Mouse (Mus musculus): ENCODE measurements around the gene Cdc16.
"Not testable (repeated sequence)": the region's sequence is repeated elsewhere in the genome, so short reads cannot be mapped to it uniquely, and the experiment has no call there.

Cdc16 gene

DNA sequence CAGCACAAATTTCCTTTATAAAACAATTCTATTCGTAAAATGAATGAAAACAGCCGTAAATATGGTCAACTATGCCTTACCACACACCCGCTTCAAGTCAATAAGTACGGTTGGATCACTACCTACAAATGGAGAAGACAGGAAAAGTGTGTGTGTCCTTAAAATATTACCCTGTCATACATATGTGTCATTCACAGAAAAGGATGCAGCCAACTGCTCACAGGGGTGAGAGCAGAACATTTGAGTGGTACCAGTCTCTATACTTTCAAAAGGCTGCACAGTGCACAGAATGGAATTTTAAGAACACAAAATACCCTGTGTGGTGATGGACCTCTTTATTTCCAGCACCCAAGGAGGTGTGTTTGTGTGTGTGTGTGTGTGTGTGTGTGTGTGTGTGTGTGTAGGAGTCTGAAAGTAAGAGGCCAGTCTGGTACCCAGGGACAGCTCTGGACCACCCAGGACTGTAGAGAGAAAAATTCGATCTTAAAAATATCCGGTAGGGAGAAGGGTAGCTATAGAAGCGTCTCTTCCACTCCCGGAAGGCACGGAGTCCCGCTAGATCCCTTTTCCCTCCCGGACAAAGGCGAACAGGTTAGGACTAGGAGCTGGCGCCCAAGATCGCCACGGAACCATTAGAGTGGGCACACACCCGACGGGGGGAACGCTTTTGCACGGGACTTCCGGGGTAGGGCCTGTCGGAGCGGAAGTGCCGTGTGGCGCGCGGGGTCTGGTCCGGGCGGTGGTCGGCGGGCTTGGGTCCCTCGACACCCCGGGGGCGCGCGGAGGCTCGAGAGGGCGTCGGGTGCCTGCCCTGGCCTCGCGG lies at the start of gene Cdc16:
TSS of gene Cdc16 (plus strand) at position 695 of the 823 bp plus-strand sequence.
- peak; percentile 83 to 94 for DNase-seq (ENCODE audit: low spot score in 2 of 2)

DNA sequence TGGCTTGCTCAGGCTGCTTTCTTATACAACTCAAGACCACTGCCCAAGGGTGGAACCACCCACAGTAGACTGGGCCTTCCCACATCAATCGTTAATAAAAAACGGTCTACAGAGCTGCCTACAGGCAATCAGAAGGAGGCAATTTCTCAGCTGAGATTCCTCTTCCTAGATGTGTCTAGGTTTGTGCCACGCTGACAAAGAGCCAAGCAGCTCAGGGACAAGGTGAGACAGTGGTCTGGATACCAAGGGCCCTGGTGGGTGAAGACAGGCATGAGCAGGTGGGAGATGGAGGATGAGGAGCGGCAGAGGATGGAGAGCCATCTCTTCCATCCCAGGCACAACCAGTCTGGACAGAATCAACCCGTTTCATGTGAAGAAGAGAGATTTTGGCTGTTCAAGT lies 49.0 kb upstream of the Cdc16 start:
- DNase-seq (ENCODE audit: low spot score in 2 of 2), result no peak

DNA sequence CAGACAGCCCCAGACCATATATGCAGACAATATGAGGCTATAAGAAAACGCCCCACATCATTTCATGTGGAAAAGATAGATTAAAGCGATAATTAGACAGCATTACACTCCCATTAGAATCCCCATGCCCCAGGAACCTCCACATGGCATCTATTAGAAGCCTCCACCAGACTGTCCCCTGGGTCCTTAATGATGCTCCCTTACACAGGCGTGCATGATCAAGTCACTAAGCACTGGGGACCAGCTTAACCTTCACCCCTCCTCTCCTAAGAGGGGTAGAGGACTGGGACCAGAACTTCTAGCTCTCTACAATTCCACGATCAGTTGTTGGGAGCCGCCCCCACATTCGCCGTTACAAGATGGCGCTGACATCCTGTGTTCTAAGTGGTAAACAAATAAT lies 38.5 kb upstream of the Cdc16 start:
- DNase-seq (ENCODE audit: low spot score in 2 of 2), result no peak

GRCm38 (mm10) chr8:13725722-13726121 lies 31.8 kb upstream of the Cdc16 start:
- DNase-seq (ENCODE audit: low spot score in 2 of 2), result peak in 1 of 2 experiments; percentile 40

DNA sequence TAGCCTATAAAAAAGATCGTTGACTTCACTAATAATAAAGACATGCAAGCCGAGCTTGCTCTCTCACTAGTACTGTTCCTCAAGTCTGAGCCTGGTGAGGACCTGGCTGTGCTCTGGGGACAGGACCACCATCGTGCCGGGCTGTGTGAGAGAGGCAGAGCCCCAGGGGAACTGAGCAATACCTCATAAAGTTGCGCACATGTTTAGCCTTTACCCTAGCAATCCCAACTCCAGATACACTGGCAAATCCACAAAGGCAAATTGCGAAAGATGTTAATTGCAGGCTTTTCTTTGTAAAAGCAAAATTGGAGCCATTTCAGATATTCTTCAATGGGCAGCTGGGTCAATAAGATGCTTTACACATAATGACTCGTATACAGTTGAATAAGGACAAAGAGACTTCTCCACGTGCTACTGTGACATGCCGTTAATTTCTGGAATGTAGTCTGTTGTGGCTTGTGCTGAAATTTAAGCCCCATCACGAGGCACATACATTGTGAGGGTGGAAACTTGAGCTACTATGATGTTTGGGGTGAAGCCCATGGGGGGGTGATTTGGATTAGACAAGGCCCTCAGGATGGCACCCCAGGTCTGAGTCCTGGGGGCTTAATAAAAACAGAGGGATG lies 29.9 kb upstream of the Cdc16 start:
- DNase-seq (ENCODE audit: low spot score in 2 of 2), result no peak

- DNase-seq (ENCODE audit: low spot score in 2 of 2), result no peak
These were observed 17.1 kb upstream of the Cdc16 start for GRCm38 (mm10) chr8:13740323-13740770.

- DNase-seq (ENCODE audit: low spot score in 2 of 2), result no peak
These were observed 16.5 kb upstream of the Cdc16 start for GRCm38 (mm10) chr8:13740817-13741613.

DNA sequence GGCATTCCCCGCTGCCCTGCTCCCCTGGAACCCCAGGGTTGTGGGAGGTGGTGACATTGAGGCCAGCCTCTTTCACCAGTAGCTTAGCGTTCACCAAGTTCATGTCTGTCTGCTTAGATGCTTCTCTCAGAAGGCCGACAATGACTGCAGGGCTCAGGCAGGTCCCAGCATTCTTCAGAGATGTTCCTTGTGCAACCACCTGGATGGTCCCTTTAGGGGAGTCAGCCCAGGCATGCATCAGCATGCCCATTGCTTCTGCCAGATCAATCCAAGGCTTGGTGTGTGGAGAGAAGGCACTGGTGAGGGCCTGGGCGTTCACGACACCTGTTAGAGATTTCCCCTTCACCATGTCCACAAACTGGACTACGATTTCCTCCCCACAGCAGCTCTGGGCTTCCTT lies 11.3 kb upstream of the Cdc16 start:
- DNase-seq (ENCODE audit: low spot score in 2 of 2), result not testable (repeated sequence)

GRCm38 (mm10) chr8:13747626-13748025 lies 9.8 kb upstream of the Cdc16 start:
- DNase-seq (ENCODE audit: low spot score in 2 of 2), result no peak

GRCm38 (mm10) chr8:13753680-13754079 lies 3.8 kb upstream of the Cdc16 start:
- DNase-seq (ENCODE audit: low spot score in 2 of 2), result peak; percentile 63 to 85

- DNase-seq (ENCODE audit: low spot score in 2 of 2), result no peak
These were observed 996 bp upstream of the Cdc16 start for GRCm38 (mm10) chr8:13756480-13756879.

DNA sequence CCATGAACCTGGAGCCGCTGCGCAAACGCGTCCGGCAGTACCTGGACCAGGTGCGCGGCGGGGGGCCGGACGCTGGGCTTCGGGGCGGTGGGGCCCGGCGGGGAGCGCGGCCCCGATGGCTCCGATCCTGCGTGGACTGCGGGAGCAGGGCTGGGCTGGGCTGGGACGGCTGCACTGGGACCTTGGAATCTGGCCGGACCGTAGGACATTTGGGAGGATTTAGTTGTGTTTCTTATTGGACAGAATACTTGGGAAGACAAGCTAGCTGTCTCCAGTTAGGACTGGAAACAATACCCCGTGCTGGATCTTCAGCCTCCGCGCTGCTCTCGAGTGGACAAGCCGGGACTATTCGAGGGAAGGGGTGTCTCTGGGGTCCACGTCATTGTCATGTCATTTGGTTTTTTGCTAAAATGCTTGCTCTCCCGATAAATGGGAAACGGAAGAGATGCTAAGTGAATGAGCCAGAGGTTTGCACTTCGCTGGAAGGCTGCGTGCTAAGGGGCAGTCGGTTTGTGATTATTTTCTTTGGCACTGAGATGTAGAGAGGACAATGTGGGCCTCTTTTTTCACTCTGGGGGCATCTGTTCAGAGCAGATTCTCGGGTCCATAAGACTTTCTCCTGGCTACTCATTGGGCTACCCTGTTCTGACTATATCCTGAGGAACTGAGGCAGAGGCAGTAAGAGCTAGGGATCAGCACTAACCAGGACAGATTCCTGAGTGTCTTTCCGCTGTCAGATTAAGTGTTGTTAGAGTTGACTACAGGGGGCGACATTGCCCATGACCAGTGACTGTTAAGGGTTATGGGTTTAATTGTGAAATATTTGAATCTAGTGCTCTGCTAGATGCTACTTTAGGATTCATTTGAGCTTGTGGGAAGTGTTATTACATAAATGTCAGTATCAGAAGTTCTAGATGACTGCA lies 590 bp downstream of the Cdc16 start:
- peak in 1 of 2 experiments; percentile 24 for DNase-seq (ENCODE audit: low spot score in 2 of 2)

GRCm38 (mm10) chr8:13769206-13769605 lies 11.7 kb downstream of the Cdc16 start:
- DNase-seq (ENCODE audit: low spot score in 2 of 2), result no peak

- no peak for DNase-seq (ENCODE audit: low spot score in 2 of 2)
These were observed 23.1 kb downstream of the Cdc16 start for GRCm38 (mm10) chr8:13780536-13780935.

DNA sequence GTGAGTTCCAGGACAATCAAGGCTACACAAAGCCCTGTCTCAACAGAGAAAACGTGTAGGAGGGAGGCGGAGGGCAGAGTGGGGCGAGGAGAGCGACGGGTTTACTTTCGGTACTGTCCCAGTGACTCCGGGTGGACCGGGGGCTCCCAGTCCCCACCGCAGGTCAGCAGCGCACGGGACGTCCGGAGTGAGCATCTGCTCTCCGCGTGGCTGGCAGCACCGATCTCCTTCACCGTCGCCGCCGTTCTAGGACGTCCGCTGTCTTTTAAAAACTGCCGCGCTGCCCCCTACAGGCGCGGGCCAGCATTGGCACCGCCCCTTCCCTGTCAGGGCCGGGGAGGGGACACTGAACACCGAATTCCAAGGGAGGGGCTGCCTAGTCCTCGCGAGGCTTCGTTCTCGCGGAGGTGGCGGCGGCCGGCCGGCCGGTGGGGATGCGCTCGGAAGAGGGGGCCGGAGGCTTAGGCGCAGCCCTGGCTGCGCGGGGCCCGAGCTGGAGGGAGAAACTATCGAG lies 27.8 kb downstream of the Cdc16 start, which contains the start of gene Upf3a:
TSS of gene Upf3a (plus strand) at position 366 of the 514 bp plus-strand sequence.
- peak; percentile 73 to 92 for DNase-seq (ENCODE audit: low spot score in 2 of 2)

- DNase-seq (ENCODE audit: low spot score in 2 of 2), result peak; percentile 97 to 98
These were observed 28.4 kb downstream of the Cdc16 start for GRCm38 (mm10) chr8:13785764-13786299.

DNA sequence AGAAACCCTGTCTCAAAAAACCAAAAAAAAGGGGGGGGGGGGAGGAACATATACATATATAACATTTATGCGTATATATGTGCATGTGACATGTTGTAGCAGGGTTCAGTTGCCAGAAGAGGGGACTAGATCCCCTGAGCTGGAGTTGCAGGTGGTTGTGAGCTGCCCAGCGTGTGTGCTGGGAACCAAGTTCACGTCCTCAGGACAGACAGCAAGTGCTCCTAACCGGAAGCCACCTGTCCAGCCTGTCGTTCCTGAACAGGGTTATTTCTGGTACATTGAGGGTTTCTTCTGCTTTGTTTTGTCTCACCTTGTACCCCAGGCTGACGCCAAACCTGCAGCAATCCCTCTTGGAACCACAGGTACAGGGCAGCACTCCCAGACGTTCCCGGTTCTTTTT lies 32.1 kb downstream of the Cdc16 start:
- no peak for DNase-seq (ENCODE audit: low spot score in 2 of 2)

DNA sequence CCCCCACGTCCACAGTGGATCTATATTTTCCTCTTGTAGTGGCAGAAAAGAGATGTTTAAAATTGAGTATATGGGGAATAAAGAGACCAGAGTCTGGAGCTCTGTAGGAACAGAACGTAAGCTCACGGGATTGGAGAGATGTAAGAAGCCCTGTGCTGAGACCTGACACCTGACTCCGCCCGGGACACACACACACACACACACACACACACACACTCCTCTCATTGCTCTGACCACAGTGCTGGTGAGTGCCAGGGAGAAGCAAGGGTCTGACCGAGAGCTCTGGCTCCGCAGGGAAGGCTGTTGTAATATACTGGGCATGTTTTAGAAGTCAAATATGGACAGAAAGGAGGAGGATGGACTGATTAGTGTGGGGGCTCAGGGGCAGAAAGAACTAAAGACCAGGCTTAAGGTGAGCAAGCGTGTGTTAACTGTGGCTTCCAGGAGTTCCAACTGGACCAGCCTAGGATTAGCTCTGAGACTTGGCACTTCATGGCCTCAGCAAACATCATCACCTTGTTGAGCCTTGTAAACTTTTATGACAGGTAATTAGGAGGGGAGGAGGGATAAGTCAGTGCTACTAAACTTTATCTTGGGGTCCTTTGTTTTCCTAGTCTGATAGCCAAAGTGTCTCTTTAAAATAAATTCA lies 35.7 kb downstream of the Cdc16 start:
- DNase-seq (ENCODE audit: low spot score in 2 of 2), result no peak

- no peak for DNase-seq (ENCODE audit: low spot score in 2 of 2)
These were observed 36.2 kb downstream of the Cdc16 start for GRCm38 (mm10) chr8:13793746-13794101.

DNA sequence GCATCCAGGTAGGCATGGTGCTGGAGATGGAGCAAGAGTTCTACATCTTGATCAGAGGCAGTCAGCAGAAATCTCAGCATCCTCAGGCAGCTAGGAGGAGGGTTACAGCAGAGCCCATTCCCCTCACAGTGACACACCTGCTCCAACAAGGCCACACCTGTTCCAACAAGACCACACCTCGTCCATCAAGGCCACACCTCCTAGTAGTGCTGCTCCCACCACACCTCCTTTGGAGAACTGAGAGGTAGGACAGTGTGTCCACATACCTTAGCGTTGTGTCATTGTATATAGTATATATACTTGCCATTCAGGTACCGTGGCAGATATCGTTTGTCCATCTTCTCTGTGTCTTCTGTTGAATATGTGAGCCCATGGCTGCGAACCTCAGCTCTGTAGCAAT lies 40.2 kb downstream of the Cdc16 start:
- DNase-seq (ENCODE audit: low spot score in 2 of 2), result no peak
